Mouse (Mus musculus): ENCODE data around the gene Zbtb32. TPM values are rescaled to one million over a fixed set of nuclear protein-coding genes. Genes with fewer than 3 reads are reported as not detected.

Gene Zbtb32
- polyA plus RNA-seq, 1 experiment, result 1.6 TPM

- H3K27me3 ChIP-seq (ENCODE audit: control insufficient read depth, insufficient read depth, low read length), result no peaks in the 10 kb centered on the region
- H3K4me1 ChIP-seq (ENCODE audit: control insufficient read depth, insufficient read depth, insufficient read length, low read length), result no peaks in the 10 kb centered on the region
- no peak for TF ChIP-seq POLR2A (IDR thresholded peaks at IDR 0.05; ENCODE audit: low read depth, low read length)
- TF ChIP-seq CTCF (IDR thresholded peaks at IDR 0.05; ENCODE audit: extremely low read depth, insufficient read length, insufficient replicate concordance, low read depth, low read length), result peak; percentile 89
- H3K4me3 ChIP-seq (ENCODE audit: low read depth, low read length), result no peak overlapping the region
- peaks cover 22% of the 10 kb centered on the region for H3K36me3 ChIP-seq (ENCODE audit: control insufficient read depth, insufficient read depth, low read length)
- WGBS, result 15% methylated on average over 14 of the region's 14 CpGs
- no peak overlapping the region for H3K27ac ChIP-seq (ENCODE audit: insufficient read depth, low read depth, low read length)
Observed at GRCm38 (mm10) chr7:30613529-30614112, 14.9 kb upstream of the Zbtb32 start.

DNA sequence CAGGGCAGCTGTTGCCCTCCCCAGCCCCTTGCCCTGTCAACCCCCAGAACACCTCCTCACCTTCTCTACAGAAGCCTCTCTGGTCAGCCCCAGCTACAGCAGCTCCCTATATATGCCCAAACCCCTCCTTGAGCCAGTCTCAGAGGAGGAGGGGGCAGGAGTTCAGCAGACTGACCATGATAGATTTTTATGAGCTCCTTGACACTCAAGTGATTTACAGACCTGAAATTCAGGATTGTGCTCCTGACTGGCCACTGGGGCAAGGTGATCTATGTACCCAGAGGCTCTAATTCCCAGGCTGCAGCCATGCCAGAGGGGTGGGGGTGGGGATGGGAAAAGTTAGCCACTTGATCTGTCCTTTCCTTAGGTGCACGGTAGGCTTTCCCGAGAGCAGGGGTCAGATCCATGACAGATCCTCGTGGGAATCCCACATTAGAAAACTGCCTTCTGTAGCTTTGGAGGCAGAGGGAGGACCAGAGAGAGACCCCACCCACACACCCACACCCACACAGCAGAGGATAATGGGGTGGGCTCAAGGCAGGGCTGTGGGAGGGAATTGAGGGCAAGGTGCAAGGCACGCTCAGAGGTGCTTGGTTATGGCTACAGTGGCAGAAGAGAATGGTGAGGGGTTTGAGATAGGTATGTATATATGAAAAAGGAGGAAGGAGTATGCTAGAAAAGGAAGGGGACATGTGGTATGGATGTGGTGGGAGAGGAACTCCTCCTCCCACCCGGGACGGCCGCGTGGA lies 14.1 kb upstream of the Zbtb32 start, which contains the start of gene Upk1a:
Upk1a (minus strand) TSS at position 194 of the 749 bp plus-strand sequence.
- H3K36me3 ChIP-seq (ENCODE audit: control insufficient read depth, insufficient read depth, low read length), result peaks cover 14% of the 10 kb centered on the region
- H3K4me3 ChIP-seq (ENCODE audit: low read depth, low read length), result no peak within 1 kb of the TSS
- H3K27me3 ChIP-seq (ENCODE audit: control insufficient read depth, insufficient read depth, low read length), result no peaks in the 10 kb centered on the region
- TF ChIP-seq CTCF (IDR thresholded peaks at IDR 0.05; ENCODE audit: extremely low read depth, insufficient read length, insufficient replicate concordance, low read depth, low read length) (no peak), POLR2A (IDR thresholded peaks at IDR 0.05; ENCODE audit: low read depth, low read length) (no peak)
- 46% methylated on average over 8 of the region's 8 CpGs for WGBS
- H3K27ac ChIP-seq (ENCODE audit: insufficient read depth, low read depth, low read length), result no peak within 1 kb of the TSS
- peaks cover 3% of the 10 kb centered on the region; the same call in 1 of the 2 replicates for H3K4me1 ChIP-seq (ENCODE audit: control insufficient read depth, insufficient read depth, insufficient read length, low read length)

- Histone ChIP-seq H3K36me3 (ENCODE audit: control insufficient read depth, insufficient read depth, low read length) (no peaks in the 10 kb centered on the region), H3K27ac (ENCODE audit: insufficient read depth, low read depth, low read length) (no peak overlapping the region), H3K27me3 (ENCODE audit: control insufficient read depth, insufficient read depth, low read length) (no peaks in the 10 kb centered on the region), H3K4me1 (ENCODE audit: control insufficient read depth, insufficient read depth, insufficient read length, low read length) (peaks cover 5% of the 10 kb centered on the region), H3K4me3 (ENCODE audit: low read depth, low read length) (no peak overlapping the region)
- TF ChIP-seq CTCF (IDR thresholded peaks at IDR 0.05; ENCODE audit: extremely low read depth, insufficient read length, insufficient replicate concordance, low read depth, low read length), result no peak
- TF ChIP-seq POLR2A (IDR thresholded peaks at IDR 0.05; ENCODE audit: low read depth, low read length), result no peak
- 45% methylated on average over 7 of the region's 7 CpGs for WGBS
Observed at GRCm38 (mm10) chr7:30610043-30610442, 11.3 kb upstream of the Zbtb32 start.

DNA sequence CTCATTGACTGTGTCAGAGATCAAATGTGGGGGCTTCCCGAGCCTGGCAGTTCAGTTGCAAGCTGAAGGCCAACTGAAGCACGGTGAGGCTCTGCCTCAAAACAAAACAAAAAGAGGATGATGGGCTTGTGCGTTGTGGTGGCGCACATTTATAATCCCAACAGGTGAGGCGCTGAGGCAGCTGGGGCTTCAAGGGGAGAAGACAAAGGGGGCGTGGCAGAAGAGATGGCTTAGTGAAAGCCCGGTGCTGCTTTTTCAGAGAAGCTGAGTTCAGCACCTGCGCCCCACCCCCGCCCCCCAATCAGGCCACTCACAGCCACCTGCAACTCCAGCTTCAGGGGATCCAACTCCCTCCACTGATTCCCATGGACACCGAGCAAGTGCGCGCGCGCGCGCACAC lies 9.8 kb upstream of the Zbtb32 start:
- no peak overlapping the region for H3K4me3 ChIP-seq (ENCODE audit: low read depth, low read length)
- no peaks in the 10 kb centered on the region for H3K27me3 ChIP-seq (ENCODE audit: control insufficient read depth, insufficient read depth, low read length)
- TF ChIP-seq POLR2A (IDR thresholded peaks at IDR 0.05; ENCODE audit: low read depth, low read length) (no peak), CTCF (IDR thresholded peaks at IDR 0.05; ENCODE audit: extremely low read depth, insufficient read length, insufficient replicate concordance, low read depth, low read length) (no peak)
- H3K36me3 ChIP-seq (ENCODE audit: control insufficient read depth, insufficient read depth, low read length), result no peaks in the 10 kb centered on the region
- WGBS, result 48% methylated on average over 16 of the region's 16 CpGs
- H3K4me1 ChIP-seq (ENCODE audit: control insufficient read depth, insufficient read depth, insufficient read length, low read length), result peaks cover 5% of the 10 kb centered on the region
- H3K27ac ChIP-seq (ENCODE audit: insufficient read depth, low read depth, low read length), result no peak overlapping the region

- no peak overlapping the region for H3K27ac ChIP-seq (ENCODE audit: insufficient read depth, low read depth, low read length)
- H3K4me1 ChIP-seq (ENCODE audit: control insufficient read depth, insufficient read depth, insufficient read length, low read length), result peaks cover 9% of the 10 kb centered on the region
- no peak overlapping the region for H3K4me3 ChIP-seq (ENCODE audit: low read depth, low read length)
- no peaks in the 10 kb centered on the region for H3K36me3 ChIP-seq (ENCODE audit: control insufficient read depth, insufficient read depth, low read length)
- no peak for TF ChIP-seq POLR2A (IDR thresholded peaks at IDR 0.05; ENCODE audit: low read depth, low read length)
- peak; percentile 82 for TF ChIP-seq CTCF (IDR thresholded peaks at IDR 0.05; ENCODE audit: extremely low read depth, insufficient read length, insufficient replicate concordance, low read depth, low read length)
- 17% methylated on average over 8 of the region's 8 CpGs for WGBS
- no peaks in the 10 kb centered on the region for H3K27me3 ChIP-seq (ENCODE audit: control insufficient read depth, insufficient read depth, low read length)
Observed at GRCm38 (mm10) chr7:30607706-30608309, 9.1 kb upstream of the Zbtb32 start.

- no peaks in the 10 kb centered on the region for H3K27me3 ChIP-seq (ENCODE audit: control insufficient read depth, insufficient read depth, low read length)
- TF ChIP-seq CTCF (IDR thresholded peaks at IDR 0.05; ENCODE audit: extremely low read depth, insufficient read length, insufficient replicate concordance, low read depth, low read length) (no peak), POLR2A (IDR thresholded peaks at IDR 0.05; ENCODE audit: low read depth, low read length) (no peak)
- no peak overlapping the region for H3K27ac ChIP-seq (ENCODE audit: insufficient read depth, low read depth, low read length)
- WGBS, result 70% methylated on average over 8 of the region's 8 CpGs
- H3K4me3 ChIP-seq (ENCODE audit: low read depth, low read length), result no peak overlapping the region
- peaks cover 15% of the 10 kb centered on the region for H3K4me1 ChIP-seq (ENCODE audit: control insufficient read depth, insufficient read depth, insufficient read length, low read length)
- no peaks in the 10 kb centered on the region for H3K36me3 ChIP-seq (ENCODE audit: control insufficient read depth, insufficient read depth, low read length)
Observed at GRCm38 (mm10) chr7:30604944-30605343, 6.2 kb upstream of the Zbtb32 start.

GRCm38 (mm10) chr7:30604424-30604823 lies 5.7 kb upstream of the Zbtb32 start:
- H3K27me3 ChIP-seq (ENCODE audit: control insufficient read depth, insufficient read depth, low read length), result no peaks in the 10 kb centered on the region
- no peak overlapping the region for H3K4me3 ChIP-seq (ENCODE audit: low read depth, low read length)
- 70% methylated on average over 8 of the region's 8 CpGs for WGBS
- H3K4me1 ChIP-seq (ENCODE audit: control insufficient read depth, insufficient read depth, insufficient read length, low read length), result peaks cover 18% of the 10 kb centered on the region
- H3K27ac ChIP-seq (ENCODE audit: insufficient read depth, low read depth, low read length), result no peak overlapping the region
- H3K36me3 ChIP-seq (ENCODE audit: control insufficient read depth, insufficient read depth, low read length), result no peaks in the 10 kb centered on the region
- TF ChIP-seq CTCF (IDR thresholded peaks at IDR 0.05; ENCODE audit: extremely low read depth, insufficient read length, insufficient replicate concordance, low read depth, low read length), result no peak
- no peak for TF ChIP-seq POLR2A (IDR thresholded peaks at IDR 0.05; ENCODE audit: low read depth, low read length)

All from small intestine, adult 2 months (tissue).